Mouse (Mus musculus): ENCODE measurements around the gene Cxcr5.

DNA sequence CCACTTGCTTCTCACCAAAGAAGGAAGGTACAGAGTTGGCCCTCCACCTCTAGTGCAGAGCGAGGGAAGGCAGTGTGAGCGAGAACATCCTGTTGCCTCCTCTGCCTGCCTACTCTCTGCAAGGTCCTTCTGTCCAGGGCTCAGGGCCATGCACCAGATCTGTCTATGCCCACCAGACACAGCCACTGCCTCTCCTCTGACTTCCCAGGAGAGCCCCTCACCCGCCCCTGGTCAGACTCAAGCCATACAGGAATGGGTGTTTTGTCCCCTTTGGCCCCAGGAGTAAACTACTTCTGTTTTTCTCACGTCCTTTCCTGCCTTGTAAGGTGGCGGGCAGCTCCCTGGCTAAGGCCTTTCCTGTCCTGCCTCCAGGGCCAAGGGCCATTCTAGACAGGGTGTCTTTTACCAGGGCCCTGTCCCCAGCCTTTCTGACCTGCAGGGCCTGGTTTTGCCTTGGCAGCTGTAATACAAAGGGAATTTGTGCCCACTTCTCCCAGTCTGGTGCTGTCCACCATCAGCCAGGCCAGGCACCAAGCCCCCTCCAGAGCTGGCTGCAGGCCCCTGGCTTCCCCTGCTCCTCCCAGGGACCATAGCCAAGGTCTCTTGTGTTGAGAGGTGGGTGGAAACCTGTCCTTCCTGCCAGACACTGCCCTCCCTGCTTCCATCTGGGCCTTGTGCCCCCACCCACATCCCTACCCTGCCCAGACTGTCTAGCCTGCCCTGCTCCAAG, 50.6 kb downstream of the Cxcr5 start:
- TF ChIP-seq CTCF (IDR thresholded peaks at IDR 0.05; ENCODE audit: insufficient read depth, low read length) = no peak
- TF ChIP-seq POLR2A (IDR thresholded peaks at IDR 0.05; ENCODE audit: borderline replicate concordance, extremely low read depth, low read depth, low read length) = peak; percentile 24; the same call in 1 of the 2 replicates

Measured in lung, adult 2 months (tissue).